Mouse (Mus musculus) gastrocnemius, adult 2 months (tissue): Measurements from ENCODE around the gene Zfp93. TPM values are rescaled to one million over a fixed set of nuclear protein-coding genes. Genes with fewer than 3 reads are reported as not detected.
A peak's percentile ranks its signal among the peaks of the same experiment; 100 is the strongest.

Experiments used
- DNase-seq: peaks from one replicate; pipeline ENCODE4 v3.0.0; 2022
- H3K27ac ChIP-seq: fragments of 200-600 bp; 2 replicates; pipeline ENCODE4 v1.8.1; 2022; ENCODE audit warnings: mild to moderate bottlenecking
- H3K4me3 ChIP-seq: fragments of 200-600 bp; 2 replicates; pipeline ENCODE4 v1.8.1; 2022; ENCODE audit warnings: mild to moderate bottlenecking, moderate library complexity
- CTCF ChIP-seq: fragments of 200-600 bp; IDR thresholded peaks from 2 replicates; pipeline ENCODE4 v1.8.1; 2022; ENCODE audit warnings: antibody characterized with exemption, mild to moderate bottlenecking, moderate library complexity
- intact Hi-C: fragments of 180-260 bp; cut with DNase I; formaldehyde crosslinking; loops from one replicate; pipeline ENCODE4 v1.15.1; 2025
- total RNA-seq, 2 experiments: library from RNA; stranded (reverse); gene quantifications; 2 replicates each; pipeline ENCODE4 v1.2.3; 2021

Zfp93 gene
- total RNA-seq, 2 experiments from 2014 or later: 4.3 to 5.9 TPM

GRCm38 (mm10) chr7:24295376-24295775, 25.2 kb downstream of the Zfp93 start:
- intact Hi-C loops: no loop called here
- DNase-seq: no peak
- no peak overlapping the region for H3K4me3 ChIP-seq
- no peak for TF ChIP-seq CTCF
- H3K27ac ChIP-seq: no peak overlapping the region

- H3K4me3 ChIP-seq: no peak overlapping the region
- intact Hi-C loops: no loop called here
- no peak for DNase-seq
- H3K27ac ChIP-seq: no peak overlapping the region
- TF ChIP-seq CTCF: no peak
Measured at GRCm38 (mm10) chr7:24296386-24296785, 26.2 kb downstream of the Zfp93 start.

- TF ChIP-seq CTCF: no peak
- intact Hi-C loops: no loop called here
- Histone ChIP-seq H3K4me3 (no peak overlapping the region), H3K27ac (no peak overlapping the region)
- no peak for DNase-seq
Measured at GRCm38 (mm10) chr7:24297361-24298095, 27.3 kb downstream of the Zfp93 start.

- peak overlapping the region; percentile 95 for H3K4me3 ChIP-seq
- no peak for TF ChIP-seq CTCF
- H3K27ac ChIP-seq: peak overlapping the region; percentile 86
- no peak for DNase-seq
- intact Hi-C loops: no loop called here
Measured at GRCm38 (mm10) chr7:24298635-24298972, 28.4 kb downstream of the Zfp93 start.

- peak; percentile 58 for TF ChIP-seq CTCF
- H3K4me3 ChIP-seq: peak overlapping the region; percentile 95
- DNase-seq: peak; percentile 80
- intact Hi-C loops: no loop called here
- H3K27ac ChIP-seq: peak overlapping the region; percentile 86
Measured at GRCm38 (mm10) chr7:24298973-24299708, 28.9 kb downstream of the Zfp93 start.

- intact Hi-C loops: no loop called here
- TF ChIP-seq CTCF: no peak
- Histone ChIP-seq H3K27ac (peak overlapping the region; percentile 86; the same call in 1 of the 2 replicates), H3K4me3 (peak overlapping the region; percentile 95)
- no peak for DNase-seq
Measured at GRCm38 (mm10) chr7:24299823-24300481, 29.7 kb downstream of the Zfp93 start.

GRCm38 (mm10) chr7:24300771-24301282, 30.6 kb downstream of the Zfp93 start, which contains the start of gene Zfp61:
TSS of gene Zfp61 (minus strand) at chr7:24301232.
- DNase-seq: peak; percentile 43
- H3K4me3 ChIP-seq: peak within 1 kb of the TSS; percentile 95
- peak within 1 kb of the TSS; percentile 70 for H3K27ac ChIP-seq
- intact Hi-C loops: no loop called here
- TF ChIP-seq CTCF: no peak

GRCm38 (mm10) chr7:24315726-24316566, 45.7 kb downstream of the Zfp93 start:
- TF ChIP-seq CTCF: no peak
- Histone ChIP-seq H3K4me3 (peak overlapping the region; percentile 87), H3K27ac (peak overlapping the region; percentile 89)
- intact Hi-C loops: loop anchor here (1.0 to 5.0 kb wide), 2 partner anchors 61 to 204 kb away; partner anchors contain the start of gene Zfp112
- no peak for DNase-seq

GRCm38 (mm10) chr7:24316567-24317092, 46.4 kb downstream of the Zfp93 start, which contains the start of gene Zfp94:
TSS of gene Zfp94 (minus strand) at chr7:24316666.
- DNase-seq: peak; percentile 96
- Histone ChIP-seq H3K27ac (peak within 1 kb of the TSS; percentile 89), H3K4me3 (peak within 1 kb of the TSS; percentile 87)
- no peak for TF ChIP-seq CTCF
- intact Hi-C loops: loop anchor here (5.0 kb wide), 1 partner anchor 204 kb away; the partner anchor contains the start of gene Zfp112

GRCm38 (mm10) chr7:24318942-24319341, 48.7 kb downstream of the Zfp93 start:
- intact Hi-C loops: loop anchor here (5.0 kb wide), 1 partner anchor 207 kb away; the partner anchor contains the start of gene Zfp112
- DNase-seq: no peak

GRCm38 (mm10) chr7:24322593-24322992, 52.4 kb downstream of the Zfp93 start:
- TF ChIP-seq CTCF: no peak
- intact Hi-C loops: no loop called here

More at GRCm38 (mm10) chr7:24318942-24319341, 48.7 kb downstream of the Zfp93 start:
- Histone ChIP-seq H3K27ac (no peak overlapping the region), H3K4me3 (no peak overlapping the region)
- TF ChIP-seq CTCF: no peak

GRCm38 (mm10) chr7:24325197-24325596, 55.0 kb downstream of the Zfp93 start:
- H3K27ac ChIP-seq: no peak overlapping the region
- intact Hi-C loops: no loop called here
- TF ChIP-seq CTCF: no peak
- no peak overlapping the region for H3K4me3 ChIP-seq
- DNase-seq: no peak

More at GRCm38 (mm10) chr7:24322593-24322992, 52.4 kb downstream of the Zfp93 start:
- DNase-seq: no peak
- Histone ChIP-seq H3K4me3 (no peak overlapping the region), H3K27ac (no peak overlapping the region)
